Mouse (Mus musculus) lung, embryonic 15.5 days (tissue): ENCODE data around the gene Qrich1. TPM values are rescaled to one million over a fixed set of nuclear protein-coding genes. Genes with fewer than 3 reads are reported as not detected.

Experiments used
- ATAC-seq: fragments of 200-750 bp; cut with Nextera tagmentation; 2 replicates; pipeline ENCODE4 v1.8.0; 2017; ENCODE audit warnings: moderate number of reproducible peaks, borderline replicate concordance; ENCODE audit not compliant: low FRiP score, low TSS enrichment; ENCODE audit errors: extremely low read depth
- H3K27ac ChIP-seq: fragments of 300-500 bp; sonication (generic); 2 replicates; pipeline ENCODE4 v1.5.1; 2015; ENCODE audit warnings: moderate library complexity, mild to moderate bottlenecking, inconsistent platforms
- H3K27me3 ChIP-seq: fragments of 300-500 bp; sonication (generic); 2 replicates; pipeline ENCODE4 v1.6.1; 2015; ENCODE audit warnings: inconsistent platforms
- H3K36me3 ChIP-seq: fragments of 300-500 bp; sonication (generic); 2 replicates; pipeline ENCODE4 v1.6.1; 2015; ENCODE audit warnings: inconsistent platforms
- H3K4me1 ChIP-seq: fragments of 300-500 bp; sonication (generic); 2 replicates; pipeline ENCODE4 v1.6.1; 2015; ENCODE audit warnings: inconsistent platforms
- H3K4me2 ChIP-seq: fragments of 300-500 bp; sonication (generic); 2 replicates; pipeline ENCODE4 v1.6.1; 2015; ENCODE audit warnings: inconsistent platforms, mild to moderate bottlenecking, moderate library complexity
- H3K4me3 ChIP-seq: fragments of 300-500 bp; sonication (generic); 2 replicates; pipeline ENCODE4 v1.5.1; 2015; ENCODE audit warnings: mild to moderate bottlenecking, inconsistent platforms
- H3K9ac ChIP-seq: fragments of 300-500 bp; sonication (generic); 2 replicates; pipeline ENCODE4 v1.6.1; 2015; ENCODE audit warnings: inconsistent platforms
- H3K9me3 ChIP-seq: fragments of 300-500 bp; sonication (generic); 2 replicates; pipeline ENCODE4 v1.6.1; 2016; ENCODE audit warnings: inconsistent platforms
- WGBS: fragments of 180-500 bp; shearing (Covaris S2); methylation state at CpG from one replicate; pipeline ENCODE4 v1.1.7; 2015; 5-methylcytosine and 5-hydroxymethylcytosine counted together
- polyA plus RNA-seq: library from polyadenylated mRNA; unstranded; fragments of >200 nt; fragmentation: Nextera tagmentation; extraction: Ambion mirVana; gene quantifications from 2 replicates; pipeline ENCODE4 v1.2.1, GENCODE M21; 2015

The Qrich1 gene
- polyA plus RNA-seq, 1 experiment from 2014 or later, result 115 TPM

GRCm38 (mm10) chr9:108566815-108567776 lies 50.5 kb downstream of the Qrich1 start, which contains the start of gene Ndufaf3:
TSS of gene Ndufaf3 (minus strand) at chr9:108567434.
- Histone ChIP-seq H3K4me1 (peaks cover 37% of the 10 kb centered on the region), H3K36me3 (peaks cover 47% of the 10 kb centered on the region), H3K4me2 (peak within 1 kb of the TSS; percentile 93), H3K9ac (peak within 1 kb of the TSS; percentile 86), H3K27me3 (no peaks in the 10 kb centered on the region), H3K27ac (peak within 1 kb of the TSS; percentile 95), H3K9me3 (no peaks in the 10 kb centered on the region), H3K4me3 (peak within 1 kb of the TSS; percentile 89)
- ATAC-seq, result peak; percentile 88
- under 1% methylated on average over 73 of the region's 73 CpGs for WGBS

GRCm38 (mm10) chr9:108567931-108568419 lies 51.4 kb downstream of the Qrich1 start:
- H3K9me3 ChIP-seq, result no peaks in the 10 kb centered on the region
- 11% methylated on average over 18 of the region's 18 CpGs for WGBS
- no peaks in the 10 kb centered on the region for H3K27me3 ChIP-seq
- peak overlapping the region; percentile 89 for H3K4me3 ChIP-seq
- peak overlapping the region; percentile 86 for H3K9ac ChIP-seq
- H3K36me3 ChIP-seq, result peaks cover 49% of the 10 kb centered on the region
- peaks cover 37% of the 10 kb centered on the region for H3K4me1 ChIP-seq
- peak overlapping the region; percentile 93 for H3K4me2 ChIP-seq
- peak overlapping the region; percentile 95 for H3K27ac ChIP-seq
- no peak for ATAC-seq

- WGBS, result 71% methylated on average over 17 of the region's 17 CpGs
- Histone ChIP-seq H3K4me3 (peak overlapping the region; percentile 89), H3K9me3 (no peaks in the 10 kb centered on the region), H3K36me3 (peaks cover 49% of the 10 kb centered on the region), H3K4me1 (peaks cover 37% of the 10 kb centered on the region), H3K27ac (peak overlapping the region; percentile 95; the same call in 1 of the 2 replicates), H3K4me2 (peak overlapping the region; percentile 93), H3K27me3 (no peaks in the 10 kb centered on the region), H3K9ac (no peak overlapping the region)
- ATAC-seq, result no peak
These were observed 51.9 kb downstream of the Qrich1 start for GRCm38 (mm10) chr9:108568511-108568921.

GRCm38 (mm10) chr9:108569381-108570206 lies 53.0 kb downstream of the Qrich1 start, which contains the start of gene Dalrd3:
TSS of gene Dalrd3 (plus strand) at chr9:108569886.
- Histone ChIP-seq H3K27ac (peak within 1 kb of the TSS; percentile 54), H3K36me3 (peaks cover 48% of the 10 kb centered on the region), H3K4me2 (peak within 1 kb of the TSS; percentile 100), H3K9me3 (no peaks in the 10 kb centered on the region), H3K4me3 (peak within 1 kb of the TSS; percentile 58), H3K27me3 (no peaks in the 10 kb centered on the region), H3K9ac (peak within 1 kb of the TSS; percentile 61), H3K4me1 (peaks cover 42% of the 10 kb centered on the region)
- peak; percentile 56 for ATAC-seq
- 4% methylated on average over 42 of the region's 42 CpGs for WGBS

GRCm38 (mm10) chr9:108570207-108570896 lies 53.7 kb downstream of the Qrich1 start:
- peaks cover 42% of the 10 kb centered on the region for H3K4me1 ChIP-seq
- no peaks in the 10 kb centered on the region for H3K27me3 ChIP-seq
- WGBS, result 2% methylated on average over 40 of the region's 40 CpGs
- H3K27ac ChIP-seq, result peak overlapping the region; percentile 54
- peaks cover 48% of the 10 kb centered on the region for H3K36me3 ChIP-seq
- H3K4me3 ChIP-seq, result peak overlapping the region; percentile 58
- H3K4me2 ChIP-seq, result peak overlapping the region; percentile 100
- no peaks in the 10 kb centered on the region for H3K9me3 ChIP-seq
- no peak for ATAC-seq
- peak overlapping the region; percentile 61 for H3K9ac ChIP-seq

GRCm38 (mm10) chr9:108571401-108571973 lies 54.9 kb downstream of the Qrich1 start:
- H3K27ac ChIP-seq, result no peak overlapping the region
- H3K9ac ChIP-seq, result no peak overlapping the region
- peaks cover 38% of the 10 kb centered on the region for H3K4me1 ChIP-seq
- peaks cover 53% of the 10 kb centered on the region for H3K36me3 ChIP-seq
- no peak overlapping the region for H3K4me2 ChIP-seq
- H3K4me3 ChIP-seq, result no peak overlapping the region
- no peaks in the 10 kb centered on the region for H3K27me3 ChIP-seq
- ATAC-seq, result no peak
- WGBS, result 89% methylated on average over 16 of the region's 16 CpGs
- H3K9me3 ChIP-seq, result no peaks in the 10 kb centered on the region

- no peak for ATAC-seq
- no peak overlapping the region for H3K4me2 ChIP-seq
- peaks cover 54% of the 10 kb centered on the region for H3K36me3 ChIP-seq
- no peak overlapping the region for H3K9ac ChIP-seq
- peaks cover 46% of the 10 kb centered on the region for H3K4me1 ChIP-seq
- H3K27me3 ChIP-seq, result no peaks in the 10 kb centered on the region
- H3K9me3 ChIP-seq, result no peaks in the 10 kb centered on the region
- H3K27ac ChIP-seq, result no peak overlapping the region
- WGBS, result 76% methylated on average over 10 of the region's 10 CpGs
- no peak overlapping the region for H3K4me3 ChIP-seq
These were observed 55.7 kb downstream of the Qrich1 start for GRCm38 (mm10) chr9:108572321-108572720.

- H3K36me3 ChIP-seq, result peaks cover 54% of the 10 kb centered on the region
- H3K4me2 ChIP-seq, result no peak overlapping the region
- no peak overlapping the region for H3K9ac ChIP-seq
- 0 out of 2 replicates have a peak overlapping the region, but pooled peaks have one; percentile 10 for H3K27ac ChIP-seq
- ATAC-seq, result no peak
- H3K9me3 ChIP-seq, result no peaks in the 10 kb centered on the region
- H3K4me3 ChIP-seq, result no peak overlapping the region
- H3K27me3 ChIP-seq, result no peaks in the 10 kb centered on the region
- peaks cover 42% of the 10 kb centered on the region for H3K4me1 ChIP-seq
- 53% methylated on average over 26 of the region's 26 CpGs for WGBS
These were observed 57.4 kb downstream of the Qrich1 start for GRCm38 (mm10) chr9:108573774-108574690.

GRCm38 (mm10) chr9:108574921-108575320 lies 58.3 kb downstream of the Qrich1 start:
- Histone ChIP-seq H3K4me2 (no peak overlapping the region), H3K9ac (no peak overlapping the region), H3K27me3 (no peaks in the 10 kb centered on the region), H3K4me1 (peaks cover 45% of the 10 kb centered on the region), H3K36me3 (peaks cover 54% of the 10 kb centered on the region), H3K9me3 (no peaks in the 10 kb centered on the region), H3K27ac (no peak overlapping the region), H3K4me3 (no peak overlapping the region)
- ATAC-seq, result no peak
- 87% methylated on average over 12 of the region's 12 CpGs for WGBS
